Mouse (Mus musculus) hindbrain, embryonic 13.5 days (tissue): ENCODE data around the gene Mtus2. TPM values are rescaled to one million over a fixed set of nuclear protein-coding genes. Genes with fewer than 3 reads are reported as not detected.

Source experiments
- ATAC-seq: fragments of 200-750 bp; cut with Nextera tagmentation; 2 replicates; pipeline ENCODE4 v1.8.0; 2017; ENCODE audit warnings: moderate TSS enrichment; ENCODE audit not compliant: low FRiP score
- H3K27ac ChIP-seq: fragments of 300-500 bp; sonication (generic); 2 replicates; pipeline ENCODE4 v1.5.1; 2015; ENCODE audit warnings: inconsistent platforms, mild to moderate bottlenecking, moderate library complexity
- H3K27me3 ChIP-seq: fragments of 300-500 bp; sonication (generic); 2 replicates; pipeline ENCODE4 v1.6.1; 2015; ENCODE audit warnings: mild to moderate bottlenecking, inconsistent platforms
- H3K36me3 ChIP-seq: fragments of 300-500 bp; sonication (generic); 2 replicates; pipeline ENCODE4 v1.6.1; 2015; ENCODE audit warnings: mild to moderate bottlenecking, inconsistent platforms
- H3K4me1 ChIP-seq: fragments of 300-500 bp; sonication (generic); replicated peaks from 2 replicates; pipeline ENCODE4 v1.6.1; 2015; ENCODE audit warnings: inconsistent platforms
- H3K4me2 ChIP-seq: fragments of 300-500 bp; sonication (generic); 2 replicates; pipeline ENCODE4 v1.6.1; 2015; ENCODE audit warnings: inconsistent platforms, mild to moderate bottlenecking, moderate library complexity
- H3K4me3 ChIP-seq: fragments of 300-500 bp; sonication (generic); 2 replicates; pipeline ENCODE4 v1.5.1; 2015; ENCODE audit warnings: mild to moderate bottlenecking, inconsistent platforms
- H3K9ac ChIP-seq: fragments of 300-500 bp; sonication (generic); 2 replicates; pipeline ENCODE4 v1.6.1; 2015; ENCODE audit warnings: mild to moderate bottlenecking, inconsistent platforms
- H3K9me3 ChIP-seq: fragments of 300-500 bp; sonication (generic); 2 replicates; pipeline ENCODE4 v1.6.1; 2016; ENCODE audit warnings: inconsistent platforms
- WGBS: fragments of 180-500 bp; shearing (Covaris S2); methylation state at CpG from one replicate; pipeline ENCODE4 v1.1.7; 2015; 5-methylcytosine and 5-hydroxymethylcytosine counted together
- polyA plus RNA-seq: library from polyadenylated mRNA; unstranded; fragments of >200 nt; fragmentation: Nextera tagmentation; extraction: Ambion mirVana; gene quantifications from 2 replicates; pipeline ENCODE4 v1.2.1, GENCODE M21; 2015

Mtus2 gene
- 45.8 and 48.6 TPM in 2 replicates for polyA plus RNA-seq

- H3K4me1 ChIP-seq: peaks cover 28% of the 10 kb centered on the region
- no peaks in the 10 kb centered on the region for H3K9me3 ChIP-seq
- peak within 1 kb of the TSS; percentile 88 for H3K9ac ChIP-seq
- peak within 1 kb of the TSS; percentile 79 for H3K4me3 ChIP-seq
- peak within 1 kb of the TSS; percentile 84 for H3K4me2 ChIP-seq
- no peaks in the 10 kb centered on the region for H3K36me3 ChIP-seq
- H3K27ac ChIP-seq: peak within 1 kb of the TSS; percentile 90
- 0% methylated on average over 39 of the region's 55 CpGs for WGBS
- ATAC-seq: peak; percentile 93
- H3K27me3 ChIP-seq: peaks cover 9% of the 10 kb centered on the region; the same call in 1 of the 2 replicates
Observed at GRCm38 (mm10) chr5:147956821-147957564, at the start of gene Mtus2. TSS of gene Mtus2 (plus strand) at chr5:147957320.

- H3K27me3 ChIP-seq: no peaks in the 10 kb centered on the region
- no peak for ATAC-seq
- H3K9me3 ChIP-seq: 0 out of 2 replicates have a peak, but pooled peaks cover 3% of the 10 kb centered on the region
- no peak overlapping the region for H3K4me3 ChIP-seq
- no peak overlapping the region for H3K27ac ChIP-seq
- no peaks in the 10 kb centered on the region for H3K36me3 ChIP-seq
- 90% methylated on average over 8 of the region's 8 CpGs for WGBS
- H3K4me2 ChIP-seq: no peak overlapping the region
- no peaks in the 10 kb centered on the region for H3K4me1 ChIP-seq
- H3K9ac ChIP-seq: no peak overlapping the region
Observed at GRCm38 (mm10) chr5:147907851-147908250, 49.3 kb upstream of the Mtus2 start.

- no peaks in the 10 kb centered on the region for H3K27me3 ChIP-seq
- no peaks in the 10 kb centered on the region for H3K36me3 ChIP-seq
- no peak for ATAC-seq
- no peak overlapping the region for H3K4me3 ChIP-seq
- H3K4me2 ChIP-seq: no peak overlapping the region
- 0 out of 2 replicates have a peak, but pooled peaks cover 3% of the 10 kb centered on the region for H3K9me3 ChIP-seq
- no peak overlapping the region for H3K9ac ChIP-seq
- no peak overlapping the region for H3K27ac ChIP-seq
- WGBS: 87% methylated on average over 12 of the region's 12 CpGs
- no peaks in the 10 kb centered on the region for H3K4me1 ChIP-seq
Observed at GRCm38 (mm10) chr5:147910807-147911509, 46.2 kb upstream of the Mtus2 start.

- H3K27ac ChIP-seq: no peak overlapping the region
- H3K4me3 ChIP-seq: no peak overlapping the region
- H3K4me2 ChIP-seq: no peak overlapping the region
- WGBS: 84% methylated on average over 5 of the region's 5 CpGs
- no peak overlapping the region for H3K9ac ChIP-seq
- 0 out of 2 replicates have a peak, but pooled peaks cover 3% of the 10 kb centered on the region for H3K9me3 ChIP-seq
- ATAC-seq: no peak
- no peaks in the 10 kb centered on the region for H3K36me3 ChIP-seq
- no peaks in the 10 kb centered on the region for H3K4me1 ChIP-seq
- no peaks in the 10 kb centered on the region for H3K27me3 ChIP-seq
Observed at GRCm38 (mm10) chr5:147911744-147912143, 45.4 kb upstream of the Mtus2 start.

- H3K27me3 ChIP-seq: no peaks in the 10 kb centered on the region
- WGBS: 51% methylated on average over 14 of the region's 14 CpGs
- no peaks in the 10 kb centered on the region for H3K4me1 ChIP-seq
- H3K4me3 ChIP-seq: no peak overlapping the region
- no peak overlapping the region for H3K4me2 ChIP-seq
- H3K36me3 ChIP-seq: no peaks in the 10 kb centered on the region
- no peak overlapping the region for H3K9ac ChIP-seq
- 0 out of 2 replicates have a peak, but pooled peaks cover 3% of the 10 kb centered on the region for H3K9me3 ChIP-seq
- H3K27ac ChIP-seq: no peak overlapping the region
- no peak for ATAC-seq
Observed at GRCm38 (mm10) chr5:147913241-147913842, 43.8 kb upstream of the Mtus2 start.

- Histone ChIP-seq H3K4me2 (no peak overlapping the region), H3K4me3 (no peak overlapping the region), H3K4me1 (no peaks in the 10 kb centered on the region), H3K36me3 (no peaks in the 10 kb centered on the region), H3K27me3 (no peaks in the 10 kb centered on the region), H3K9me3 (0 out of 2 replicates have a peak, but pooled peaks cover 3% of the 10 kb centered on the region), H3K27ac (no peak overlapping the region), H3K9ac (no peak overlapping the region)
- WGBS: 58% methylated on average over 6 of the region's 6 CpGs
- no peak for ATAC-seq
Observed at GRCm38 (mm10) chr5:147915038-147915566, 42.0 kb upstream of the Mtus2 start.

GRCm38 (mm10) chr5:147916171-147916570, 40.9 kb upstream of the Mtus2 start:
- ATAC-seq: no peak
- H3K9ac ChIP-seq: no peak overlapping the region
- no peak overlapping the region for H3K4me2 ChIP-seq
- H3K36me3 ChIP-seq: no peaks in the 10 kb centered on the region
- H3K4me1 ChIP-seq: no peaks in the 10 kb centered on the region
- H3K4me3 ChIP-seq: no peak overlapping the region
- no peaks in the 10 kb centered on the region for H3K27me3 ChIP-seq
- WGBS: 92% methylated on average over 9 of the region's 9 CpGs
- no peaks in the 10 kb centered on the region for H3K9me3 ChIP-seq
- H3K27ac ChIP-seq: no peak overlapping the region

- no peak overlapping the region for H3K4me3 ChIP-seq
- H3K9me3 ChIP-seq: no peaks in the 10 kb centered on the region
- H3K27me3 ChIP-seq: no peaks in the 10 kb centered on the region
- H3K4me1 ChIP-seq: no peaks in the 10 kb centered on the region
- no peaks in the 10 kb centered on the region for H3K36me3 ChIP-seq
- H3K27ac ChIP-seq: no peak overlapping the region
- no peak overlapping the region for H3K4me2 ChIP-seq
- H3K9ac ChIP-seq: no peak overlapping the region
- ATAC-seq: no peak
- 81% methylated on average over 17 of the region's 17 CpGs for WGBS
Observed at GRCm38 (mm10) chr5:147918044-147918846, 38.9 kb upstream of the Mtus2 start.

- Histone ChIP-seq H3K27me3 (no peaks in the 10 kb centered on the region), H3K4me1 (no peaks in the 10 kb centered on the region), H3K4me3 (no peak overlapping the region), H3K9ac (no peak overlapping the region), H3K9me3 (no peaks in the 10 kb centered on the region), H3K36me3 (no peaks in the 10 kb centered on the region), H3K4me2 (no peak overlapping the region), H3K27ac (no peak overlapping the region)
- 89% methylated on average over 5 of the region's 5 CpGs for WGBS
- ATAC-seq: no peak
Observed at GRCm38 (mm10) chr5:147924621-147925020, 32.5 kb upstream of the Mtus2 start.

GRCm38 (mm10) chr5:147925935-147926604, 31.1 kb upstream of the Mtus2 start:
- Histone ChIP-seq H3K4me2 (no peak overlapping the region), H3K27ac (no peak overlapping the region), H3K27me3 (no peaks in the 10 kb centered on the region), H3K9ac (no peak overlapping the region), H3K4me1 (no peaks in the 10 kb centered on the region), H3K9me3 (no peaks in the 10 kb centered on the region), H3K4me3 (no peak overlapping the region), H3K36me3 (no peaks in the 10 kb centered on the region)
- 68% methylated on average over 15 of the region's 15 CpGs for whole genome bisulfite sequencing
- no peak for ATAC-seq
